Mouse (Mus musculus) small intestine, adult 2 months (tissue): Measurements from ENCODE around the gene Zkscan5.

Experiments
- CTCF ChIP-seq: fragments of 200-500 bp; IDR thresholded peaks from 2 replicates; pipeline ENCODE4 v1.5.1; 2012; ENCODE audit warnings: low read depth, mild to moderate bottlenecking, control low read depth, inconsistent platforms, low read length, moderate library complexity, mixed read lengths; ENCODE audit not compliant: insufficient replicate concordance, insufficient read length; ENCODE audit errors: extremely low read depth
- POLR2A ChIP-seq: fragments of 200-500 bp; IDR thresholded peaks from 2 replicates; pipeline ENCODE4 v1.6.1; 2012; ENCODE audit warnings: low read depth, mild to moderate bottlenecking, control low read depth, inconsistent platforms, low read length, moderate library complexity

DNA sequence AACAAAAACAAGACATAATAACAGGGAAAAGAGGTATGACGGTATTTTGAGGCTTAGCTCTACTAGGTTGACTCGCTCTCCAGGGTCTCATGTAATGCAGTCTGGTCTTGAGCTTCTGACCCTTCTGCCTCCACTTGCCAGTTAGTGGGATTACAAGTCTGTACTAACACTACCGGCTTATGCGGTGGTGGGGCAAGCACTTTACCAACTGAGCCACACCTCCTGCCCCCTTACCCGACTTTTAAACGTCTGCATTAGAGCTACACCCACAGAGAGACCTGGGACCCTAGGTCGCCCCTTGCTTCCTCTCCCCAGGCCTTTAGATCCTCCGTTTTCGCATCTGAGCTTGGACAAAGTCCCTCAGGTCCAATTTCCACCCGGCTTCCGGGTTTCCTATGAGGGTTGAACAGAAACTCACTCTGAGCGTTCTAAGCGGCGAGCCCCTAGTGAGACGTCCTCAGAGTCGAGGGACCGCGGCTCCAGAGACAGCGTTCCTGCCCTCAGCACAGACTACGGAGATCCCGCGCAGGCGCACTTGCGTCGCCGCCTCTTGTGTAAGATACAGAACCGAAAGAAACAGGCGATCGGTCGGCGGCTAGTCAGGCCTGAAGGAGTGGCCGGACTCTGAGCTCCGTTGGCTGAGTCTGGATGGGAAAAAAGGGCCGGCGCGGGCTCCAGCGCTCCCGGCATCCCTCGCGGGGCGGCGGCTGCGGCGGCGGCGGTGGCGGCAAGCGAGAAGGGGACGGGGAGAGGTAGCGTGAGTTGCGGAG lies 37.6 kb upstream of the Zkscan5 start, which contains the start of the genes Ptcd1 and Cpsf4:
- peak; percentile 68 for TF ChIP-seq POLR2A
- TF ChIP-seq CTCF, result 0 out of 2 replicates have a peak, but pooled peaks have one; percentile 5
